Mouse (Mus musculus) lung, postnatal 0 days (tissue): ENCODE measurements around the gene Dab2ip.

Experiments
- CTCF ChIP-seq: IDR thresholded peaks from 2 replicates; pipeline ENCODE4 v1.5.1; 2016; ENCODE audit warnings: antibody characterized with exemption, mild to moderate bottlenecking
- EP300 ChIP-seq: IDR thresholded peaks from 2 replicates; pipeline ENCODE4 v1.6.1; 2016; ENCODE audit warnings: antibody characterized with exemption, mild to moderate bottlenecking, control low read depth

DNA sequence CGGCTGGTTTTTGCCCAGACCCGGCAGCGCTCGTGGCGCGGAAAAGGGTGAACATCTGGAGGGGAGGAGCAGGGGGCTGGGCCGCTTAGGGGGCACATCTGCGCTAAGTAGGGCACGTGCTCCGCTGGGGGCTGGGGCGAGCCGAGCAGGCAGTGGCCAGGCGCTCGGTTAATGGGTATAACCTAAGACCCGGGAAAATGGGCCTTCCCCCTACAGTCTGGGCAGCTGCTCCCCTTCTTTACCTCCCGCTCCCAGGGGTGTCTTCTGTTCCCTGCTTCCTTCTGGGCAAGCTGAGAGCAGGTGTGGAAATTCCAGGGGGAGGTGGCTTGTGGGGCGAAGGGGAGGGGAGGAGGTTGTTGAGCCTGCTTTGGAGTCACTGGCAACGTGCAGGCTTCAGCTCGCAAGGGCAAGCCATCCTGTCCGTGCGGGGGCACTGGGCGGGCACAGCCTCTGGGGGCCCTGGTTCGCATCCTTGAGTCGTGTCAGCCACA, 104.0 kb downstream of the Dab2ip start:
- TF ChIP-seq CTCF = no peak; the same call in 1 of the 2 replicates
- no peak for TF ChIP-seq EP300
